Comparison of ENCODE assay signal across 8 mouse cellular contexts in the genomic region with DNA sequence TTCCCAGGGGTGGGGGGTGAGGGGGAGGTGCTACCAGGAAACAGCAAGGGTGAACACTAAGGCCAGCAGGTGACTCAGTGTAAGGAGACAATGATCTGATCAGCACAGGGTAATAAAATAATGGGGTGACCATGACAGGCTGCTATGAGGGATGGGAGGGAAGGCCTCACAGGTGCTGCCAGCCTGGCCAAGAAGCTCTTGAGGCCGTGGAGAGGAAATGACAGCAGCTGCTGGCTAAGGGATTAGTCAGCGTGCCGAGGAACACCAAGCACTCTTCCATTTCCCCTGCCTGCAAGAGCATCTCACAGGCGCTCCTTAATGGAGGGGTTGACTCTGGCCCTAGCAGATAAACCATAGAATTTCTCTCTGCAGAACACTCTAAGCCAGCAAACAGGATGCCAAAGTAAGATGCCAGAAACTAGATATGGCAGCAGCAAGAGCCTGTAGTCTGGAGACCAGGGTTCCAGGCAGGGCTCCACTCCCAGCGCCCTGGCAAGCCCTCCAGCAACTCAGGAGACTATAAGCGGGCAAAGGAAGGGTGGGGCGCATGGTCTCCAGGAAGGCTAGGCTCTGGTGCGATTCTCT. TPM values are rescaled to one million over a fixed set of nuclear protein-coding genes. Genes with fewer than 3 reads are reported as not detected.
DNase-seq lines count a peak whose midpoint lies in the region; ATAC-seq lines count a peak whose summit lies in the region.

No protein-coding gene starts in this region.

- no peaks in the 10 kb centered on the region for H3K27me3 ChIP-seq in intestine, embryonic 14.5 days (replicated peaks; ENCODE audit: control insufficient read depth, insufficient read depth, low read length)
- H3K27me3 ChIP-seq in neural tube, embryonic 14.5 days (ENCODE audit: control insufficient read depth, insufficient read depth, low read length): no peaks in the 10 kb centered on the region

- H3K4me2 ChIP-seq in intestine, embryonic 14.5 days (ENCODE audit: low read length): no peak overlapping the region
- no peak overlapping the region for H3K4me2 ChIP-seq in neural tube, embryonic 14.5 days (ENCODE audit: low read depth, low read length)

- H3K4me1 ChIP-seq in intestine, embryonic 14.5 days (replicated peaks; ENCODE audit: control insufficient read depth, insufficient read depth, low read length): peaks cover 10% of the 10 kb centered on the region; the same call in 1 of the 2 replicates
- 0 out of 2 replicates have a peak, but pooled peaks cover 2% of the 10 kb centered on the region for H3K4me1 ChIP-seq in neural tube, embryonic 14.5 days (ENCODE audit: control insufficient read depth, insufficient read depth, low read length)

- no peaks in the 10 kb centered on the region for H3K36me3 ChIP-seq in intestine, embryonic 14.5 days (ENCODE audit: control insufficient read depth, insufficient read depth, low read length)
- no peaks in the 10 kb centered on the region for H3K36me3 ChIP-seq in neural tube, embryonic 14.5 days (ENCODE audit: control insufficient read depth, insufficient read depth, low read length)

- H3K9me3 ChIP-seq in intestine, embryonic 14.5 days (ENCODE audit: control insufficient read depth, low read length): peaks cover 6% of the 10 kb centered on the region
- no peaks in the 10 kb centered on the region for H3K9me3 ChIP-seq in neural tube, embryonic 14.5 days (ENCODE audit: control insufficient read depth, low read length)

- DNase-seq in adrenal gland, adult 2 months: peak; percentile 66
- DNase-seq in adrenal gland, adult 18-20 months (ENCODE audit: low spot score in 2 of 2): no peak
- peak; percentile 31 for DNase-seq in right cerebral cortex, adult 18-20 months
- no peak for DNase-seq in right cerebral cortex, postnatal 4 days
- DNase-seq in intestine, embryonic 14.5 days (ENCODE audit: low spot score): no peak
- DNase-seq in spleen, postnatal 4 days (ENCODE audit: low spot score in 2 of 2): no peak

- WGBS in intestine, embryonic 14.5 days: 44% methylated on average over 8 of the region's 8 CpGs
- WGBS in neural tube, embryonic 14.5 days: 58% methylated on average over 8 of the region's 8 CpGs

- no peak overlapping the region for H3K9ac ChIP-seq in intestine, embryonic 14.5 days (ENCODE audit: low read length)
- H3K9ac ChIP-seq in neural tube, embryonic 14.5 days (replicated peaks; ENCODE audit: low read depth, low read length): no peak overlapping the region

- no peak overlapping the region for H3K4me3 ChIP-seq in intestine, embryonic 14.5 days (ENCODE audit: low read depth, low read length)
- H3K4me3 ChIP-seq in neural tube, embryonic 14.5 days (ENCODE audit: low read depth, low read length): no peak overlapping the region

- peak; percentile 58; the same call in 1 of the 2 replicates for ATAC-seq in intestine, embryonic 14.5 days (replicated peaks; ENCODE audit: low FRiP score, low TSS enrichment, low read depth)
- 0 out of 2 replicates have a peak, but pooled peaks have one; percentile 31 for ATAC-seq in neural tube, embryonic 14.5 days (ENCODE audit: low read depth)
- ATAC-seq in erythroid progenitor cell, adult 5-6 weeks (replicated peaks; ENCODE audit: low FRiP score, poor library complexity, severe bottlenecking): no peak

- H3K27ac ChIP-seq in intestine, embryonic 14.5 days (ENCODE audit: low read depth): no peak overlapping the region
- no peak overlapping the region for H3K27ac ChIP-seq in neural tube, embryonic 14.5 days (ENCODE audit: low read depth, low read length)

RNA-seq across cellular contexts. Expression of a gene that starts 58.9 kb away (rescaled TPM):
- 10 to 100 TPM; 58.3 to 76.7 TPM for total RNA-seq in adrenal gland, adult 2 months (2021)
- polyA plus RNA-seq in adrenal gland, adult 2 months (2012; rRNA removed): 8.4 and 20.0 TPM in 2 replicates
- total RNA-seq in adrenal gland, adult 18-20 months (2021): 10 to 100 TPM; 37.4 to 54.0 TPM
- 35.8 and 39.3 TPM in 2 replicates for polyA plus RNA-seq in intestine, embryonic 14.5 days (2014; fragmentation: Nextera tagmentation; extraction: Ambion mirVana)
- 129 and 132 TPM in 2 replicates for polyA plus RNA-seq in neural tube, embryonic 14.5 days (2014; fragmentation: Nextera tagmentation; extraction: Ambion mirVana)
- 1.3 and 3.2 TPM in 2 replicates for total RNA-seq in erythroid progenitor cell, adult 5-6 weeks (2015; ENCODE audit: low replicate concordance)
- total RNA-seq in erythroid progenitor cell, adult 5-6 weeks (2017; ENCODE audit: low replicate concordance): not detected in 2 replicates

Comparison
In these comparisons a context has a peak if more than half of its experiments do, and no peak if none do; other contexts are left out.
1. DNase-seq: peak in adrenal gland, adult 2 months (single experiment) and right cerebral cortex, adult 18-20 months (single experiment); none in adrenal gland, adult 18-20 months (0 of 2), right cerebral cortex, postnatal 4 days (single experiment), intestine, embryonic 14.5 days (single experiment) and spleen, postnatal 4 days (0 of 2).
2. RNA of a gene that starts 58.9 kb away (total RNA-seq): 58.3 to 76.7 TPM in adrenal gland, adult 2 months and 37.4 to 54.0 TPM in adrenal gland, adult 18-20 months; 1.3 to 3.2 TPM in erythroid progenitor cell, adult 5-6 weeks; every median in the first group is over 4 times any median in the second.